Mouse (Mus musculus) megakaryocyte, embryonic 14.5 days (primary cell): ENCODE data around the gene Szt2. TPM values are rescaled to one million over a fixed set of nuclear protein-coding genes. Genes with fewer than 3 reads are reported as not detected.

Experiments
- H3K27me3 ChIP-seq: replicated peaks from 2 replicates; pipeline ENCODE3; 2012; ENCODE audit warnings: inconsistent platforms
- H3K36me3 ChIP-seq: replicated peaks from 2 replicates; pipeline ENCODE3; 2012; ENCODE audit warnings: low read length, inconsistent platforms, mixed read lengths
- H3K4me1 ChIP-seq: 2 replicates; pipeline ENCODE4 v1.6.1; 2012; ENCODE audit warnings: inconsistent platforms
- H3K4me3 ChIP-seq: replicated peaks from 2 replicates; pipeline ENCODE3; 2012; ENCODE audit warnings: moderate library complexity, mild to moderate bottlenecking, inconsistent platforms
- H3K9me3 ChIP-seq: 2 replicates; pipeline ENCODE4 v1.6.1; 2012; ENCODE audit warnings: inconsistent platforms
- FLI1 ChIP-seq: IDR thresholded peaks from 2 replicates; pipeline ENCODE4 v1.6.1; 2012; ENCODE audit warnings: low read length, inconsistent platforms, mixed read lengths
- GATA1 ChIP-seq: IDR thresholded peaks from 3 replicates; pipeline ENCODE4 v1.6.1; 2012; ENCODE audit warnings: mixed read lengths, low read length, inconsistent platforms, borderline replicate concordance
- polyA plus RNA-seq: library from polyadenylated mRNA; stranded (reverse); fragments of >175 nt; gene quantifications from 2 replicates; pipeline ENCODE4 v1.2.3, GENCODE M21; 2012; ENCODE audit warnings: low replicate concordance; ENCODE audit not compliant: insufficient read depth

Szt2 gene
- polyA plus RNA-seq, 1 experiment, result 23.1 TPM

GRCm38 (mm10) chr4:118359896-118360720 lies 49.0 kb downstream of the Szt2 start:
- H3K27me3 ChIP-seq, result peaks cover 16% of the 10 kb centered on the region
- H3K4me3 ChIP-seq, result peak overlapping the region; percentile 94
- H3K4me1 ChIP-seq, result peaks cover 14% of the 10 kb centered on the region
- TF ChIP-seq GATA1, result no peak
- no peak for TF ChIP-seq FLI1
- H3K36me3 ChIP-seq, result peaks cover 38% of the 10 kb centered on the region
- 0 out of 2 replicates have a peak, but pooled peaks cover 5% of the 10 kb centered on the region for H3K9me3 ChIP-seq

GRCm38 (mm10) chr4:118359211-118359895 lies 49.7 kb downstream of the Szt2 start:
- no peak for TF ChIP-seq FLI1
- no peak for TF ChIP-seq GATA1
- Histone ChIP-seq H3K4me3 (peak overlapping the region; percentile 94), H3K27me3 (peaks cover 17% of the 10 kb centered on the region), H3K9me3 (peaks cover 11% of the 10 kb centered on the region), H3K4me1 (peaks cover 14% of the 10 kb centered on the region), H3K36me3 (peaks cover 31% of the 10 kb centered on the region)

- TF ChIP-seq GATA1 (no peak), FLI1 (no peak)
- H3K4me3 ChIP-seq, result no peak overlapping the region
- peaks cover 17% of the 10 kb centered on the region for H3K27me3 ChIP-seq
- peaks cover 20% of the 10 kb centered on the region for H3K36me3 ChIP-seq
- peaks cover 14% of the 10 kb centered on the region for H3K4me1 ChIP-seq
- H3K9me3 ChIP-seq, result peaks cover 11% of the 10 kb centered on the region
These were observed 50.7 kb downstream of the Szt2 start for GRCm38 (mm10) chr4:118358159-118358895.

GRCm38 (mm10) chr4:118357504-118357903 lies 51.6 kb downstream of the Szt2 start:
- Histone ChIP-seq H3K36me3 (peaks cover 12% of the 10 kb centered on the region), H3K9me3 (peaks cover 11% of the 10 kb centered on the region), H3K4me3 (no peak overlapping the region), H3K27me3 (peaks cover 19% of the 10 kb centered on the region), H3K4me1 (peaks cover 14% of the 10 kb centered on the region)
- TF ChIP-seq GATA1, result no peak
- TF ChIP-seq FLI1, result no peak

GRCm38 (mm10) chr4:118356738-118357137 lies 52.3 kb downstream of the Szt2 start:
- TF ChIP-seq FLI1, result no peak
- TF ChIP-seq GATA1, result no peak
- H3K4me1 ChIP-seq, result peaks cover 14% of the 10 kb centered on the region
- H3K4me3 ChIP-seq, result no peak overlapping the region
- peaks cover 4% of the 10 kb centered on the region for H3K36me3 ChIP-seq
- H3K27me3 ChIP-seq, result peaks cover 19% of the 10 kb centered on the region
- H3K9me3 ChIP-seq, result peaks cover 11% of the 10 kb centered on the region

GRCm38 (mm10) chr4:118354289-118354688 lies 54.8 kb downstream of the Szt2 start:
- no peaks in the 10 kb centered on the region; the same call in 1 of the 2 replicates for H3K4me1 ChIP-seq
- no peak for TF ChIP-seq FLI1
- no peak for TF ChIP-seq GATA1
- H3K27me3 ChIP-seq, result peaks cover 19% of the 10 kb centered on the region
- H3K4me3 ChIP-seq, result no peak overlapping the region
- H3K36me3 ChIP-seq, result no peaks in the 10 kb centered on the region
- H3K9me3 ChIP-seq, result peaks cover 11% of the 10 kb centered on the region

GRCm38 (mm10) chr4:118353689-118354088 lies 55.4 kb downstream of the Szt2 start:
- H3K27me3 ChIP-seq, result peaks cover 21% of the 10 kb centered on the region
- H3K4me3 ChIP-seq, result no peak overlapping the region
- TF ChIP-seq FLI1 (no peak), GATA1 (no peak)
- H3K9me3 ChIP-seq, result peaks cover 11% of the 10 kb centered on the region
- H3K36me3 ChIP-seq, result no peaks in the 10 kb centered on the region
- H3K4me1 ChIP-seq, result no peaks in the 10 kb centered on the region

GRCm38 (mm10) chr4:118351828-118352227 lies 57.2 kb downstream of the Szt2 start:
- Histone ChIP-seq H3K9me3 (peaks cover 11% of the 10 kb centered on the region), H3K27me3 (peaks cover 24% of the 10 kb centered on the region), H3K36me3 (no peaks in the 10 kb centered on the region), H3K4me1 (peaks cover 9% of the 10 kb centered on the region), H3K4me3 (no peak overlapping the region)
- TF ChIP-seq FLI1 (no peak), GATA1 (no peak)

GRCm38 (mm10) chr4:118350864-118351263 lies 58.2 kb downstream of the Szt2 start:
- H3K27me3 ChIP-seq, result peaks cover 20% of the 10 kb centered on the region
- peaks cover 9% of the 10 kb centered on the region for H3K4me1 ChIP-seq
- TF ChIP-seq GATA1 (no peak), FLI1 (no peak)
- H3K36me3 ChIP-seq, result no peaks in the 10 kb centered on the region
- peaks cover 11% of the 10 kb centered on the region for H3K9me3 ChIP-seq
- H3K4me3 ChIP-seq, result no peak overlapping the region
